Mouse (Mus musculus): Measurements from ENCODE around the gene Ubxn11.

- no peak for TF ChIP-seq ZNF384 (IDR thresholded peaks at IDR 0.05; ENCODE audit: low read depth, low read length)
- no peak for TF ChIP-seq CHD2 (IDR thresholded peaks at IDR 0.05; ENCODE audit: low read depth, low read length)
Measured at GRCm38 (mm10) chr4:134120192-134120805, 17.9 kb downstream of the Ubxn11 start.

Data from ES-E14 (cell line).